ENCODE assay signal across 27 mouse cellular contexts in genomic region chr9:109195875-109196274, GRCm38 (mm10). TPM values are rescaled to one million over a fixed set of nuclear protein-coding genes. Genes with fewer than 3 reads are reported as not detected.
"Had no signal": no experiment of that assay in that cellular context is flagged by ENCODE, and none has a peak within 500 bp of the region (broad histone marks: within the 10 kb centered on the region; RNA-seq: fewer than 3 reads in every experiment).

TSS of gene Fbxw13 (minus strand) at chr9:109195975.

RNA-seq across cellular contexts. Expression of gene Fbxw13, which starts in this region (rescaled TPM):
- polyA plus RNA-seq: heart, embryonic 10.5 days; heart, embryonic 11.5 days; heart, embryonic 12.5 days; heart, embryonic 13.5 days; heart, embryonic 14.5 days; heart, embryonic 15.5 days; heart, embryonic 16.5 days; heart, postnatal 0 days; hindbrain, embryonic 10.5 days; hindbrain, embryonic 11.5 days; hindbrain, embryonic 12.5 days; hindbrain, embryonic 13.5 days; hindbrain, embryonic 14.5 days; hindbrain, embryonic 15.5 days; hindbrain, embryonic 16.5 days; hindbrain, postnatal 0 days; inflammation-experienced regulatory T-cells, adult 6 months; intestine, embryonic 14.5 days; intestine, embryonic 15.5 days; intestine, embryonic 16.5 days; intestine, postnatal 0 days; kidney, adult 2 months; kidney, embryonic 14.5 days; kidney, embryonic 15.5 days; kidney, embryonic 16.5 days; kidney, postnatal 0 days; large intestine, adult 2 months had no signal
